Mouse (Mus musculus) olfactory bulb, adult 2 months (tissue): ENCODE results near the gene Tcte2. TPM values are rescaled to one million over a fixed set of nuclear protein-coding genes. Genes with fewer than 3 reads are reported as not detected.
"Not testable (repeated sequence)": the region's sequence is repeated elsewhere in the genome, so short reads cannot be mapped to it uniquely, and the experiment has no call there.

ENCODE experiments used
- H3K27ac ChIP-seq: fragments of 200-500 bp; 2 replicates; pipeline ENCODE4 v1.5.1; 2012; ENCODE audit warnings: low read depth, low read length; ENCODE audit not compliant: insufficient read depth
- H3K4me1 ChIP-seq: fragments of 200-500 bp; 2 replicates; pipeline ENCODE4 v1.6.1; 2012; ENCODE audit warnings: low read length; ENCODE audit not compliant: control insufficient read depth, insufficient read depth
- H3K4me3 ChIP-seq: fragments of 200-500 bp; 2 replicates; pipeline ENCODE4 v1.5.1; 2012; ENCODE audit warnings: mild to moderate bottlenecking, low read depth, low read length, moderate library complexity; ENCODE audit not compliant: insufficient read depth
- CTCF ChIP-seq: fragments of 200-500 bp; IDR thresholded peaks from 2 replicates; pipeline ENCODE4 v1.5.1; 2012; ENCODE audit warnings: low read depth, mild to moderate bottlenecking, low read length, moderate library complexity; ENCODE audit not compliant: insufficient read depth
- POLR2A ChIP-seq: fragments of 200-500 bp; IDR thresholded peaks from 2 replicates; pipeline ENCODE4 v1.6.1; 2012; ENCODE audit warnings: mild to moderate bottlenecking, low read depth, low read length, moderate library complexity; ENCODE audit not compliant: insufficient read depth
- WGBS: fragments of 180-500 bp; shearing (Covaris S2); methylation state at CpG from one replicate; pipeline ENCODE4 v1.1.7; 2018; 5-methylcytosine and 5-hydroxymethylcytosine counted together
- polyA plus RNA-seq: library from polyadenylated mRNA; stranded (reverse); fragments of >200 nt; gene quantifications from 2 replicates; pipeline ENCODE4 v1.2.4, GENCODE M21; 2012; ENCODE audit warnings: low replicate concordance; ENCODE audit not compliant: missing spikeins, insufficient read depth, insufficient read length

Tcte2 gene
- polyA plus RNA-seq, 1 experiment = not detected

- H3K4me3 ChIP-seq = no peak overlapping the region
- H3K4me1 ChIP-seq = peaks cover 14% of the 10 kb centered on the region
- WGBS = 33% methylated on average over 9 of the region's 9 CpGs
- no peak for TF ChIP-seq CTCF
- no peak for TF ChIP-seq POLR2A
- no peak overlapping the region for H3K27ac ChIP-seq
Measured at GRCm38 (mm10) chr17:13677225-13678148, 84.1 kb downstream of the Tcte2 start.

DNA sequence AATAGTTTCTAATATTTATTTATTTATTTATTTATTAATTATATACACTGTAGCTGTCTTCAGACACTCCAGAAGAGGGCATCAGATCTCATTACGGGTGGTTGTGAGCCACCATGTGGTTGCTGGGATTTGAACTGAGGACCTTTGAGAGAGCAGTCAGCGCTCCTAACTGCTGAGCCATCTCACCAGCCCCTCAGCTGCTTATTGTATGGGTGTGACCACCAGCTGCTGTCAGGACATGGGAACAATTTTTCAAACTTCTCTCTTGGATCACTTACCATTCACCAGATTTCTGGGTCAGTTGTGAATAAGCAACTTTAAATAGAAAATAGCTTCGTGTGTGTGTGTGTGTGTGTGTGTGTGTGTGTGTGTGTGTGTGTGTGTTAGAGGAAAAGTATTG lies 85.5 kb downstream of the Tcte2 start:
- WGBS = 82% methylated on average over 3 of the region's 3 CpGs
- not testable (repeated sequence) for H3K27ac ChIP-seq, H3K4me3 ChIP-seq
- peaks cover 16% of the 10 kb centered on the region for H3K4me1 ChIP-seq

GRCm38 (mm10) chr17:13675630-13676029 lies 86.0 kb downstream of the Tcte2 start:
- Histone ChIP-seq H3K4me1 (peaks cover 14% of the 10 kb centered on the region), H3K4me3 (no peak overlapping the region), H3K27ac (no peak overlapping the region)
- WGBS = 80% methylated on average over 4 of the region's 4 CpGs
- TF ChIP-seq POLR2A = no peak
- TF ChIP-seq CTCF = no peak

GRCm38 (mm10) chr17:13674695-13675306 lies 86.8 kb downstream of the Tcte2 start:
- Histone ChIP-seq H3K4me3 (no peak overlapping the region), H3K27ac (no peak overlapping the region), H3K4me1 (peaks cover 13% of the 10 kb centered on the region)
- TF ChIP-seq CTCF (no peak), POLR2A (no peak)
- WGBS = 83% methylated on average over 6 of the region's 6 CpGs

- WGBS = 72% methylated on average over 4 of the region's 4 CpGs
- Histone ChIP-seq H3K27ac (no peak overlapping the region), H3K4me3 (no peak overlapping the region), H3K4me1 (peaks cover 27% of the 10 kb centered on the region)
- TF ChIP-seq POLR2A (no peak), CTCF (no peak)
Measured at GRCm38 (mm10) chr17:13671732-13672131, 89.9 kb downstream of the Tcte2 start.

DNA sequence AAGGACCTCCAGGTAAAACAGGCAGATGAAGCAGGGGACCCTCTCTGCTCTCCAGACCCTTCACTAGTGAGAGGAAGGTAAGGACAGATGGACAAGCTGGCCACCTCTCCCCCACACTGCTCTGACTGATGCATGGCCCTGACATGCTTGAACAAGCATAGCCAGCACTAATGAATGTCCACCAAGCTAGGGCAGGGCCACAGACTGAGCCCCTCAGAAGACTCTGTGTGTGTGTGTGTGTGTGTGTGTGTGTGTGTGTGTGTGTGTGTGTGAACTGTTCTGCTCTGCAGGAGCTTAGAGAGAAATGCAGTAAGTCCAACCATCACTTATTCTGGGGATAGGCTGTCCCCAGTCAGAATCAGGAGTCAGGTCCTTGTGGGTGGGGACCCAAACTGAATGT lies 91.4 kb downstream of the Tcte2 start:
- TF ChIP-seq CTCF (no peak), POLR2A (no peak)
- Histone ChIP-seq H3K27ac (peak overlapping the region; percentile 48; the same call in 1 of the 2 replicates), H3K4me1 (peaks cover 29% of the 10 kb centered on the region), H3K4me3 (no peak overlapping the region)

DNA sequence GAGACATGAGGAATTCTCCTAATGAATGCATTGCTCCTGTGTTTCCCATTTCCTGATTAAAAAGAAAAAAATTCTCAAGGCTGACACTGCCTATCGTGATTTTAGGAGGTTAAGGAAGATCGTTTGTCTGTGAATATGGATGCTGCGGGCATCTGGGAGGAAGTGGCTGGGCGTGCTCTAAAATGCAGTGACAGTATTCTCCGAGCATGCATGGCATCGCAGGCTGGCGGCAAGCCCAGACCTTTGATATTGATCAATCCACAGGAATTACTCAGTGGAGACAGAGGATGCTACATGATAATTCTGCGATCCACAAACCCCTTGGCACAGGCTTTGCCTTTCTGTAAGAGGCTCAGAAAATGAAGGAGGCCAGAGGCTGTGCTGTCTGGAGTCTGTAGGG lies 92.4 kb downstream of the Tcte2 start:
- TF ChIP-seq POLR2A = no peak
- no peak for TF ChIP-seq CTCF
- Histone ChIP-seq H3K4me1 (peaks cover 29% of the 10 kb centered on the region), H3K27ac (peak overlapping the region; percentile 91), H3K4me3 (no peak overlapping the region)
- WGBS = 13% methylated on average over 8 of the region's 8 CpGs

DNA sequence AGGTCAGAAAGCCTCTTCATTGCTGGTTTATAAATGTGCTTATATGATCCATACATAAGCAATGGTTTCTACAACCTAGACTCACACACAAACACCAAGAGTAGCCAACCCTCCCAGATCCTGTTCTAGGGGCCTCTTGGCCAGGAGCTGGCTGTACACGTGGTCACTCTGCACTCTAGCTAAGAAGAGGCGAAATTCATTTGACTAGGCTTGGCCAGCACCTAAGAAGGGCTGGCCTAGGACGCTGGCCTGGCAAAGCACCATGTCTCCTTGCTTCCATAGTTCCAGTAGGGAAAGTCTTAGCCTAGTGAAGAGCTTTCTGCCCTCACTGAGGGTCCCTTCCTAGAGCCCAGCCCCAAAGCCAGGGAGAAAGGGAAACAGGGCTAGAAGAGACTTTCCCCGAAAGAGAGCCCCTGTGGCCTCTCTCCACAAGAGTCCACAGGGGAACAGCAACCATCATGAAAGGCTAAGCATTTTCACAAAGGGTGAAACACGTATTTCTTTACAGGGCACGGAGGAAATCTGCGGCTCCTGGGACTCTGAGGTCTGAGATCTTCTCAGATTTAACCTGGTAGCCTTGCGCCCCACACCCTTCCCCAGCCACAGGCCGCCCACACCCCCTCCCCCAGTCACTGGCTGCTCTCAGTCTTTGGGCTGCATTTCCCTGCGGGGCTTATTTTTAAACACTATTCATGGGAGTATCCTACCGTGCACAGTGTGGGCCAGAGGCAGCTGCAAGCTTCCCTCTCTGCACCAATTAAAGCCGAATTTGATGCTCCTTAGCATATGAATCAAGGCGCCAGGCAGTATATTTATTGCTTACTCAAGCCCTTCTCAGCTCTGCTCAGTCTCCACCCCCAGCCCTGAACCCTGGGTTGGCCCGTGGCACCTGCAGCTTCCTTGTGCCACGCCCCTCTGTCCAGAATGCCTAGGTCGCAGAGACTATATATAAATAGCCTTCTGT lies 93.3 kb downstream of the Tcte2 start:
- Histone ChIP-seq H3K4me3 (peak overlapping the region; percentile 2; the same call in 1 of the 2 replicates), H3K27ac (peak overlapping the region; percentile 91), H3K4me1 (peaks cover 29% of the 10 kb centered on the region)
- WGBS = 11% methylated on average over 16 of the region's 16 CpGs
- TF ChIP-seq POLR2A (no peak), CTCF (no peak)
